Mouse (Mus musculus): Measurements from ENCODE around the gene Hoxa6. TPM values are rescaled to one million over a fixed set of nuclear protein-coding genes. Genes with fewer than 3 reads are reported as not detected.

The Hoxa6 gene
- total RNA-seq, 2 experiments from 2014 or later, result not detected

- DNase-seq, result no peak
These were observed 32.7 kb downstream of the Hoxa6 start for GRCm38 (mm10) chr6:52175864-52176263.

DNA sequence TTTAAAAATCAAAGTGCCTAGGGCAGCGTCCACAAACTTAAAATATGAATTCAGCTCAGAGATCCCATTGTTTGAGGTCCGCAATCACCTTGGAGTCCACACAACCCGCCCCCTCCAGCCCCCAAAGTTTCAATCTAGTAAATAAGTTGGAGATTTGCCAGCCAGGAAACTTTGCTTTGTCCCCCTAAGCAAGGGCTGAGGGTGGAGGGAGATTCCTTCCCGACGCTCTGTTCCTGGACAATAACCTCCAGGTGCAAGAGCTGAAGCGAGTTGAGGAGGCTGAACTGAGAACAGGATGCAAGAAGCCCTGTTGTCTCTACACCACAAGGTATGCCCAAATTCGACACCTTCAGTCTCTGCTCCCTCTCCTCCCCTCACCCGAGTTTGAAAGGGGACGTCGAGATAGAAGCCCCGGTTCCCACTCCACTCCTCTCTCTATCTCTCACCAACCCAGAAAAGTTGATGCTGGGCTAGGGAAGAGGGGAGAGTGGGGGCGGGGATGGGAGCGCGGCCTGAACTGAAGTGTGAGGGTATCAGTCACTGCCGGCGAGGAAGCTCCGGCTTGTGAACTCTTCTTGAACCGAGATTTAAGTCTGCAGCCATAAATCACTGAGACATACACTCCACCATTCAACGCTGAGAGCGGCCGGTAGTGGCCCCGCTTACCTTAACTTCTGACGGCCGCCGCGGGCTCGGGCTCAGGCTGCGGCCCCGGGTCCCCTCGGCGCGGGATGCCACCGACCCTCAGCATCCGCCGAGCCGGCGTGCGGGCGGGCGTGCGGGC, 33.4 kb downstream of the Hoxa6 start:
- no peak for DNase-seq

GRCm38 (mm10) chr6:52173648-52174047, 34.9 kb downstream of the Hoxa6 start:
- no peak for DNase-seq

DNA sequence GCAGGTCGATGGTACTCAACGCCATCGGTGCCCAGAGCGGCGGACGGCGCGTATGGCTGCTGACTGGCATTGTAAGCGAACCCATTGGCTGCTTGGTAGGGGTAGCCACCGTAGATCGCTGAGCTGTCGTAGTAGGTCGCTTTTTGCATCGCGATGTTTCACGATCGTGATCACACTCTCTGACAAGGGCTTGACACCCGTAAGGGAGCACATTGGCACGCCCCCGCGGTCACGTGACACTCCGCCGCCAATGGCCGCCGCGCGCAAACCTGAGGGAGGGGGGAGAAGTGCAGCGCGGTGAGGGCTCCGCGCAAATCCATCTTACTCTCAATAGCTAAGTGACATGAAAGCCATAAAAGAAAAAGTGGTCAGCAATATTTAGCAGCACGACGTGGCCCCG, 36.0 kb downstream of the Hoxa6 start:
- DNase-seq, result no peak

DNA sequence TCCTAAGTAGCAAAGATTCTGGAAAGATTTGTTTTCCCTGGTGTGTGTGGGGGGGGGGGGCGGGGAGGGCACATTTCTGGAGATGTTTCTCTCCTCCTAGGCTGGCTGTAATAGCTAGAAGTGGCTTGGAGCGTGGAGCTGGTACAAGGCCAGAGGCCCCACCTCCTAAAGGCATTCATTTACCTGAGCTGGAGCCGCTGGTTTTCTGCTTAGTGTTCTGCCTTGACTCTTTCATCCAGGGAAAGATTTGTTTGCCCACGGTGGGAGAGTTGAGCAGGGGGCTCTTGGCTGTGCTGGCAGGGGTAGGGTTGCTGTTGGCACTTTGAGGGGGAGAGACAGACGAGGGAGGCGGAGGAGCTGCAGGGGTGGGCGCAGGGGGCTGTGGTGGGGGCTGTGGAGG, 36.6 kb downstream of the Hoxa6 start:
- no peak for DNase-seq

GRCm38 (mm10) chr6:52171331-52171730, 37.2 kb downstream of the Hoxa6 start:
- no peak for DNase-seq

DNA sequence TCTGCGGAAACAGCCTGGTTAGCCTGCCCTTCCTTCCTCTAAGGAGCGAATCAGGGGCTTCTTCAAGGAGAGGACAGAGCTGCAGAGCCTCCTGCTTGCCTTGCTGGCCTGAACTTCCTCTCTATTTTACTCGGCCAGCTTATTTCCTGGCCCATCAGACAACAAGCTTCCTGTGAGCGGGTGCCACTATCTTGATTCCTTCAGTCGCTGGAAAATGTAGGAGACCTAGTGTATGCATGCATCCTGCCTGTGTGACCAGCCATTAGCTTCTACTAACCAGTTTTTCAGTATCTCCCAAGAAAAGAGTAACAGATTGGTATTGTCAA, 37.7 kb downstream of the Hoxa6 start:
- no peak for DNase-seq

DNA sequence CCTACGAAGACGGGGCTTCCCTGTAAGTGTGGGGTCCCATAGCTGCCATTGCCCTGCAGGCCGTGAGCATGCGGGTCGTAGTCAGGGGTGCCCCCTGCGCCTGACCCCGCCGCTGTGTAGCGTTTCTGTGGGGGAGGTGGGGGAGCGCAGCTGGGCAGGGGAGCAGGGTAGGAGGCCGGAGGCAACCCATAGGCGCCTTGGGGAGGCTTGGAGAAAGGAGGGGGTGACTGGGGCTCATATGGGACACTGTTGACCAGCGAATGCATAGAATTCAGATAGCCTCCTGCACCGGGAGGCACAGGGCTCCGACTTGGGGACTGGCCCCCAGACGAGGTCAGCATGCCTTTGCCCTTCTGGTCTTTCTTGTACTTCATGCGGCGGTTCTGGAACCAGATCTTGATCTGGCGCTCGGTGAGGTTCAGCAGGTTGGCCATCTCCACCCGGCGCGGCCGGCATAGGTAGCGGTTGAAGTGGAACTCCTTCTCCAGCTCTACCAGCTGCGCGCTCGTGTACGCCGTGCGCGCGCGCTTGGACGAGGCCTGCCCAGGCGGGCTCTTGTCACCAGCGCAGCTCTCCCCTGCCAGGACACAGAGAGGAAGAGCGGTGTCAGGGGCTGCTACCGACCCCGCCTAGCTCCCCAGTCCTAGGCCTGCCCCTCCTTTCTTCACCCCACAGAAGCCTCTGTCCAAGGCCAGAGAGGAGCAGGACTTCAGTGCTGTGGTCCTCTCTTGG, 38.2 kb downstream of the Hoxa6 start:
- no peak for DNase-seq

GRCm38 (mm10) chr6:52169499-52170165, 38.9 kb downstream of the Hoxa6 start:
- no peak for DNase-seq

- DNase-seq, result no peak
These were observed 40.1 kb downstream of the Hoxa6 start for GRCm38 (mm10) chr6:52168191-52169055.

DNA sequence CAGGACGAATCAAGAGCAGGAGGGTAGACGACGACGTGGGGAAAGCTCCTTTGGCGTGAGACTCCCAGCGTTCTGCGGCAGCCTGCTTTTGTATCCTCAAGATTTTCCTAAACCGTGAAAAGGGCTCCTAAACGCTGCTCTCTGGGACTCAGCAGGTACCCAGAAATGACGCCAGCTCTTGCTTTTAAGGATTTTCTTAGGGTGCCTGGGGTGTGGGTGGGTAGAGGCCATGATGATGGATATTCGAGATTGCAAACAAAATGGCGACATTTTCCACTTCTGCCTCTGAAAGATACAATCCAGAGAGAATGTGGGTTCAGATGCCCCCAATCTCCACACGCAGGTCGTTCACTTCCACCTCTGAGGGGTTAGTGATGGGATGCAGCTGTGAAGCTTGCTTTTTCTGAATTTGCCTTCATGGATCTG, 40.8 kb downstream of the Hoxa6 start:
- no peak for DNase-seq

DNA sequence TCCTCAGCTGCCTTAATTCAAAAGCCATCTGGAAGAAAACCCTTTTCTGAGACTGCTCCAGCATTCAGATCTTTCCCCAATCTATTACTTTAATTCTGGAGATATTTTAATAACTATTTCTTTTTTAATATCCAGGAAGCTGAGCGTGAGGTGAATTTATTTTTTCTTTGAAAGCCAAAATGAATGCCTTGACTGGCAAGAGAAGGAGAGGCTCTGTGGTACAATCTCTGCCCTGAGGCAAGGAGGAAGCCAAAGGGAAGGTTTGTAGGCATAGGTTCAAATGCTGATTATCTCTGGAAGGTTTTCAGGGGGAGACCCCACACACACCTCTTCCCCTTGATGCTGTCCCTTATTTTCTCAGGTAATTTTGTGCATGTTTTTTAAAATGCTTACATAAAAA, 41.3 kb downstream of the Hoxa6 start:
- no peak for DNase-seq

DNA sequence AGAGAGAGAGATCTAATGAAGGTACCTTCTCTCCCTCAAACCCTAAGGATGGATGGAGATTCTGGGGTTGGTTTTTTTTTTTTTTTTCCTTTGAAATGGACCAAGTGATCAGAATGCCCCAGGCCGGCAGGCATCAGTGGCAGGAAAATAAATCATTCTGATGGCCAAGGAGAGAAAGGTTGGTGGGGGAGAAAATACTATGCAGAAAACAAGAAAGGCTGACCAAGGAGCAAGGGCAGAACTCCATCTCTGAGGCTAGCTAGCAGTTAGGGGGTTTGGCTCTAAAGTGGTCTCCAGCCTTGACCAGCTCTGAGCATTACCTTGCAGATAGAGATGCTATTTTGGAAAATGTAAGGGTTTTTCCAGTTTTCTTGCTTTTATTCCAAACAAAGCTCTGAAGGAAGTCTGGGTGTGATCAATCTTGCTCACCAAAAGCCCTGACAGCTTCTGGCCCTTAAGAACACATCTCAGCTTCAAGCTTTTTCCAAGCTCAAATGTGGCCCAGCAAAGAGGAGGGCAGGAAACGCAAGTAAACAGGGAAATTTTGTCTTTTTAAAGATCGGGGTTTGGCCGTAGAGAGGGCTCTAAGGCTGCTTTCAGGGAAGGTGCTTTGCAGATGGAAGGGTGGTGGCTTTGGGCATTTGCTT, 42.0 kb downstream of the Hoxa6 start:
- no peak for DNase-seq

DNA sequence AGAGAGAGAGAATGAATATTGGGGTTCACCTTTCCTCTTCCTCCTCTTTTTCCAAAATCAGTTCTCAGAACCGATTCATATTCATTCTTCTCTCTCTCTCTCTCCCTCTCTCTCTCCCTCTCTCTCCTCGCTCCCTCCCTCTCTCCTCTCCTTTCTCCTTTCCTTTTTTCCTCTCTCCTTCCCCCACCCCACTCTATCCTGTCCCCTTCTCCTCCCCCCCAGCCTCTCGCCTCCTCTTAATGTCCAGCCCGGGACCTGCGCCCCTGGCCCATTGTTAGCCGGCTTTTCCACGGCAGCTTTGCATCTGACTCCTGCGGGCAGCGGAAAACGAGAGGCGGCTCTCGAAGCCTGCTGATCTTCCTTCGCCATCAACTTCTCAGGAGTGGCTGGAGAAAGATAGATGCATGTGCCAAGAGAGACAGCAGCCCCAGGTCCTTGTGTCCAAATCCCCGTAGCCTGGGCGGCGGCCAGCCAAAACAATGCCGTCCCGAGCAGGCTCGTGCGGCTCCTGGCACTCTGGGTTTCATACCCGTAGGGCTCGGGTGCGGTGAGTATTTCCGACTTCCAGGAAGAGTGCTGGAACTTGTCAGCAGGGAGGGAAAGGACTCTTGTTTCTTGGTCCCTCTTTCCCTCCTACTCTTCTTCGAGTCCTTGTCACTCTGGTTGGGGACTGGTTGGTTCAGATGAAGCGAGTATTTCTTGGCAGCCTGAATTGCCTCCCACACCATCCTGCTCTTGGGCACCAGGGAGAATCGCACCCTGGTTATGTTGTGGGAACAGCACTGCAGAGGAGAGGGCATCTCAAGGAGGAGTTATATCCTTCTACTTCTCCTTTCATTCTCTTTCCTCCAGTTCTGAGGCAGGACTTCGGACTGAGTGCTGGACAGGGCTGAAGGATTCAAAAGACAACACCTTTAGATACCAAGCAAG, 42.8 kb downstream of the Hoxa6 start:
- no peak for DNase-seq

GRCm38 (mm10) chr6:52164626-52165440, 43.7 kb downstream of the Hoxa6 start, which contains the start of gene Hoxa2:
Gene Hoxa2, minus strand, starts transcription at chr6:52164831.
- DNase-seq, result no peak

DNA sequence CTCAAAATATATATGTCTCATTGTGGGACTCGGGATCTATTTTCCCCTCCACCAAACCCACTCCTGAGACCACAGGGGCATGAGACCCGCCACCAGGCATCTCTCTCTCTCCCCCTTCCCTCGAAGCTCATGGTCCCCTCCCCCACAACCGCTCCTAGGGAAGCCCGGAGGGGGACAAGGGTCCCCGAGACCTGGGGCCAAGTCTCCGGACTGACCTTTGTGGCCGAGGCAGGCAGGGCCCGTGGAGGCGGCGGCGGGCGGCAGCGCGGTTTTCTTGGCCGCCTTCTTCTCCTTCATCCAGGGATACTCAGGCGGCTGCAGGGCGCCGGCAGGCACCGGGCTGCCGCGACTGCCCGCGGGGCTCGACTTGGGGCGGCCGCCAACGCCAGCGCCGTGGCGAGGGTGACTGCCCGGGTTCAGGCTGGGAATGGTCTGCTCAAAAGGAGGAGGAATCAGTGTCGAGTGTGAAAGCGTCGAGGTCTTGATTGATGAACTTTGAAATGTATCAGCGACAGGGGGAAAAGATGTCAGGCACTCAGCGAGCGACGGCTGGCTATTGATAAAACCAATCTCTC, 44.4 kb downstream of the Hoxa6 start:
- DNase-seq, result no peak

DNA sequence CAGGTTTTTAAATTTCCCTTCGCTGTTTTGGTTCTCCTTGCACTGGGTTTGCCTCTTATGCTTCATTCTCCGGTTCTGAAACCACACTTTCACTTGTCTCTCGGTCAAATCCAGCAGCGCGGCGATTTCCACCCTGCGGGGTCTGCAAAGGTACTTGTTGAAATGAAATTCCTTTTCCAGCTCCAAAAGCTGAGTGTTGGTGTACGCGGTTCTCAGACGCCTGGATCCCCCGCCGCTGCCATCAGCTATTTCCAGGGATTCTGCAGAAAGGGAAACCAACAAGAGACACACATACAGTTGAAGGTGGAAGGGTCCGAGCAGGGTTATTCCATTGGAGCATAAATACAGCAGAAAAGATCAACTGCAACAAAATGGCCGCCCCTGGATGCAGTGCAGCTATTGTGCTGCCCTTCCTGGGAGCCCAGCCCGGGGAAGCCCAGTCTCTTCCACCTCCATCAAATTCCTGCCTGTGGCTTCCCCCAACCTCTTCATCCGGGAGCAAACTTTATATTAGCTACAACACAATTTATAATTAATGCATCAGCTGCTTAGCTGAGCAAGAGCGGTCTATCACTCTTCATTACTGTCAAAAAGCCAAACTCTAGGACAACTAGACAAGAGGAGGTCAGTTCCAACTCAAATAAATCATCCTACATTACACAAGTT, 45.0 kb downstream of the Hoxa6 start:
- no peak for DNase-seq

GRCm38 (mm10) chr6:52162611-52163365, 45.7 kb downstream of the Hoxa6 start:
- no peak for DNase-seq
